Mouse (Mus musculus) kidney, embryonic 16.5 days (tissue): Measurements from ENCODE around the gene Cinp. TPM values are rescaled to one million over a fixed set of nuclear protein-coding genes. Genes with fewer than 3 reads are reported as not detected.

Experiments
- ATAC-seq: fragments of 200-750 bp; cut with Nextera tagmentation; 2 replicates; pipeline ENCODE4 v1.8.0; 2017; ENCODE audit warnings: moderate TSS enrichment; ENCODE audit not compliant: low FRiP score, low TSS enrichment
- H3K27ac ChIP-seq: fragments of 300-500 bp; sonication (generic); 2 replicates; pipeline ENCODE4 v1.5.1; 2014; ENCODE audit warnings: low read length
- H3K27me3 ChIP-seq: fragments of 300-500 bp; sonication (generic); 2 replicates; pipeline ENCODE4 v1.6.1; 2014; ENCODE audit warnings: low read length, control low read depth, mixed read lengths; ENCODE audit not compliant: insufficient read depth
- H3K36me3 ChIP-seq: fragments of 300-500 bp; sonication (generic); 2 replicates; pipeline ENCODE4 v1.6.1; 2014; ENCODE audit warnings: low read length, control low read depth, mixed read lengths; ENCODE audit not compliant: insufficient read depth
- H3K4me1 ChIP-seq: fragments of 300-500 bp; sonication (generic); 2 replicates; pipeline ENCODE4 v1.6.1; 2014; ENCODE audit warnings: low read length, control low read depth, mixed read lengths; ENCODE audit not compliant: insufficient read depth
- H3K4me2 ChIP-seq: fragments of 300-500 bp; sonication (generic); replicated peaks from 2 replicates; pipeline ENCODE4 v1.6.1; 2014; ENCODE audit warnings: low read depth, low read length
- H3K4me3 ChIP-seq: fragments of 300-500 bp; sonication (generic); 2 replicates; pipeline ENCODE4 v1.5.1; 2014; ENCODE audit warnings: mild to moderate bottlenecking, low read length
- H3K9ac ChIP-seq: fragments of 300-500 bp; sonication (generic); replicated peaks from 2 replicates; pipeline ENCODE4 v1.6.1; 2014; ENCODE audit warnings: low read length
- H3K9me3 ChIP-seq: fragments of 300-500 bp; sonication (generic); 2 replicates; pipeline ENCODE4 v1.6.1; 2016; ENCODE audit warnings: low read length, control low read depth
- WGBS: fragments of 180-500 bp; shearing (Covaris S2); extraction: QIAGEN DNeasy Blood & Tissue Kit; methylation state at CpG from one replicate; pipeline ENCODE4 v1.1.7; 2014; 5-methylcytosine and 5-hydroxymethylcytosine counted together
- polyA plus RNA-seq: library from polyadenylated mRNA; unstranded; fragments of >200 nt; fragmentation: Nextera tagmentation; extraction: Ambion mirVana; gene quantifications from 2 replicates; pipeline ENCODE4 v1.2.1, GENCODE M21; 2015

Cinp gene
- polyA plus RNA-seq, result 79.9 and 82.9 TPM in 2 replicates

DNA sequence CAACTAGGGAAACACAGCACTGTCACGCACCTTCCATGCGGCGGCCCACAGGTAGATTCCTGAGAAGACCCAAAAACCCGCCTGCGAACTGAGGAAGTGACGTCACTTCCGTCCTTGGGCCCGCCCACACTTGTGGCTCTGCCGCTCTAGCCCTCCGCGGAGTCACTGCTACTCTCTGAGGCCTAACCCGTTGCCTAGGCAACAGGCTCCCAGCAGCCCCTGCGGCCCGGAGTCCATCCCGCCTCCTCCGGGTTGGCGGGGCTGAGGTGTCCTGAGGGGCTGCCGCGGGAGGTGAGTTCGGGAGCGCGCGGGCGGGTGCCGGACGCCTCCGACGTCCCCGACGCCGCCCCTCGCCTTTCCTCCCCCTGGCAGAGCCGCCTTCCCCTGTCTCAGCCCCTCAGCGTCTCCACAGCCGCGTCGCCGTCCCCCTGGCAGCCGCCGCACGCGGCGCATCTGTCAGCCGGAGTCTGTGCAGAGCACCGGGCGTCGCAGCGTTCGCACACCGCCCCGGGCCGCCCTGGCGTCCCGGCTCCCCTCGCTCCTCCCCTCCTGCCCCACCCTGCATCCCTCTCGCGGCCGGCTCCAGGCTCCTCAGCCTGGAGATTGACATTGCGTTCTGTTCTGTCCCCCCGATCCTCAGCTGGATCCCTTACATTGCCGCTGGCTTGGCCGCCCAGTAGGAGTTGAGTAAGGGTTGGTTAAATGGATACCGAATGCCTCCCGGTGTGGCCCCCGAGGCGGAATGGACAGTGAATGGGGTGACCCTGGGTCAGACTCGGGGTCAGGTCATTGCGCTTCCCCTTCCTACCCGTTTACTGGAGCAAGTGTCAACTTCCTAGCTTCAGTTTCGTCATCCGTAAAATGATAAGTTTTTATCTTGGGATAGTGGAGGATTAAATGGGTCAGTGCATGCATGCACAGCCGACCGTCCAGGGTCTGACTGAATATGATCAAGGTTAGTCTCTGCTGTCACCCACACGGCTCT, at the start of gene Cinp, which contains the start of gene Tecpr2:
Gene Cinp, minus strand, starts transcription at position 110 of the 985 bp plus-strand sequence.
Gene Tecpr2, plus strand, starts transcription at position 229 of the 985 bp plus-strand sequence.
- H3K9me3 ChIP-seq, result no peaks in the 10 kb centered on the region
- peak within 1 kb of the TSS; percentile 90 for H3K9ac ChIP-seq
- peak within 1 kb of the TSS; percentile 86 for H3K4me3 ChIP-seq
- peaks cover 15% of the 10 kb centered on the region for H3K4me1 ChIP-seq
- peak within 1 kb of the TSS; percentile 79 for H3K27ac ChIP-seq
- under 1% methylated on average over 68 of the region's 74 CpGs for WGBS
- peak; percentile 99 for ATAC-seq
- H3K27me3 ChIP-seq, result no peaks in the 10 kb centered on the region
- peak within 1 kb of the TSS; percentile 96 for H3K4me2 ChIP-seq
- no peaks in the 10 kb centered on the region for H3K36me3 ChIP-seq

DNA sequence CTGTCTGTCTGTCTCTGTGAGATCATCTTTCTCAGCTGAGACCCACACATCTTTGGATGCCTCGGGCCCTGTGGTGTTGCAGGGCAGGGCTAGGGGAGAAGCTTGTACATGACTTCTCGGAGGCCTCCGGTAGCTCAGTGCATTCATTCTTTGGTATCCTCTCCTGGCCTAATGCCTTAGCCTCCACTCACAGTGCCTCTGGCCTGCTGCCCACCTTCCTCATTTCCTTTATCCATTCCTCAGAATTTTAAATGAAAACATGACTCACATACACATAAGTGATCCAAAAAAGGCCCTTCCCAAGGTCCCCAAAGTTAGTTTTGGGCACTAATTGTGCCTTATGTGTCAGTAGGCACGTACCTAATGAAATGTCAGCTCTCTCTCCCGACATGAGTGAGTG, 48.6 kb upstream of the Cinp start:
- Histone ChIP-seq H3K4me2 (no peak overlapping the region), H3K36me3 (peaks cover 20% of the 10 kb centered on the region), H3K9ac (no peak overlapping the region), H3K27ac (no peak overlapping the region), H3K4me3 (no peak overlapping the region), H3K27me3 (no peaks in the 10 kb centered on the region), H3K9me3 (no peaks in the 10 kb centered on the region), H3K4me1 (no peaks in the 10 kb centered on the region)
- 87% methylated on average over 5 of the region's 5 CpGs for WGBS
- no peak for ATAC-seq

GRCm38 (mm10) chr12:110935983-110936620, 47.2 kb upstream of the Cinp start:
- H3K9ac ChIP-seq, result no peak overlapping the region
- WGBS, result 67% methylated on average over 9 of the region's 9 CpGs
- no peak overlapping the region for H3K27ac ChIP-seq
- no peaks in the 10 kb centered on the region for H3K4me1 ChIP-seq
- no peak overlapping the region for H3K4me3 ChIP-seq
- H3K4me2 ChIP-seq, result no peak overlapping the region
- ATAC-seq, result peak; percentile 93
- H3K36me3 ChIP-seq, result peaks cover 25% of the 10 kb centered on the region
- no peaks in the 10 kb centered on the region for H3K9me3 ChIP-seq
- no peaks in the 10 kb centered on the region for H3K27me3 ChIP-seq

DNA sequence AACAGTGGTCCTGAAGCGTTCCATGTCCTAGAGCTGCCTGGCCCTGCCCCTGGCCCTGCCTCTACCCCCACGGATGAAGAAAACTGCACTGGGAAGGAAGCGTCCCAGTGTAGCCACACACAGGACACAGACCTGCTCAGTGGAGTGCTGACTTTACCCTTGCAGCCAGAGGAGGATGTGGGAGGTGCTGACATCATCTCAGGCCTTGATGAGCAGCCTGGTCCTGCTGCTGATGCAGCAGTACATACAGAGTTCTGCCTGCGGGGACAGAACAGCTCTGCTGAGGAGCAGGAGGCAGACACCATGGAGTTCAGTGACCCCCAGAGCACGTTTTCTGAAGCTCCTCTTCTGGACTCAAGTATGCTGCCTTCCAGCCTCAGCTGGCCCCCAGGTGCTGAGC, 43.9 kb upstream of the Cinp start:
- 64% methylated on average over 5 of the region's 5 CpGs for WGBS
- H3K4me3 ChIP-seq, result no peak overlapping the region
- H3K27me3 ChIP-seq, result no peaks in the 10 kb centered on the region
- H3K4me1 ChIP-seq, result no peaks in the 10 kb centered on the region
- no peak overlapping the region for H3K4me2 ChIP-seq
- no peak overlapping the region for H3K9ac ChIP-seq
- no peak overlapping the region for H3K27ac ChIP-seq
- H3K9me3 ChIP-seq, result no peaks in the 10 kb centered on the region
- peak; percentile 58 for ATAC-seq
- H3K36me3 ChIP-seq, result peaks cover 17% of the 10 kb centered on the region; the same call in 1 of the 2 replicates

DNA sequence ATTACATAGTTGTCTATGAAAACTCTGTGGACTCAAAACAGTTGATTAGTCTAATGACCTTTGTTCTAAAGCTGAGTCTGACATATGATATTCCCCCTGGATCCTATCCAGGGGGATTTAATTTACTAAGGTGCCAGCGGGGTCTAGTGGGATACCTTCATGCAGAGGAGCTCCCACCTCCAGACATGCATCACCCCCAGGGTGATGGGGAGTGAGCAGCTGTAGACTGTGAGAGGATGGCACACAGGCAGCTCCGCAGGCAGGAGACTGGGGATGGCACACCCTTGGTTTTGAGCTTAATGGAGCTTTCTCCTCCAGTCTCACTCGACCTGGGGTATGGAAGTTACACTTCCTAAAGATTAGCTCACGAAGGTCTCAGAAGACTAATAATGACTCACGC, 32.6 kb upstream of the Cinp start:
- Histone ChIP-seq H3K36me3 (peaks cover 15% of the 10 kb centered on the region; the same call in 1 of the 2 replicates), H3K4me2 (no peak overlapping the region), H3K9me3 (no peaks in the 10 kb centered on the region), H3K4me1 (no peaks in the 10 kb centered on the region), H3K4me3 (no peak overlapping the region), H3K27ac (no peak overlapping the region), H3K9ac (no peak overlapping the region), H3K27me3 (no peaks in the 10 kb centered on the region)
- ATAC-seq, result no peak
- WGBS, result 78% methylated on average over 5 of the region's 5 CpGs

GRCm38 (mm10) chr12:110920254-110920653, 31.3 kb upstream of the Cinp start:
- WGBS, result 83% methylated on average over 4 of the region's 4 CpGs
- Histone ChIP-seq H3K27me3 (no peaks in the 10 kb centered on the region), H3K9ac (no peak overlapping the region), H3K4me1 (no peaks in the 10 kb centered on the region), H3K27ac (no peak overlapping the region), H3K4me3 (no peak overlapping the region), H3K36me3 (peaks cover 20% of the 10 kb centered on the region; the same call in 1 of the 2 replicates), H3K9me3 (no peaks in the 10 kb centered on the region), H3K4me2 (no peak overlapping the region)
- no peak for ATAC-seq

DNA sequence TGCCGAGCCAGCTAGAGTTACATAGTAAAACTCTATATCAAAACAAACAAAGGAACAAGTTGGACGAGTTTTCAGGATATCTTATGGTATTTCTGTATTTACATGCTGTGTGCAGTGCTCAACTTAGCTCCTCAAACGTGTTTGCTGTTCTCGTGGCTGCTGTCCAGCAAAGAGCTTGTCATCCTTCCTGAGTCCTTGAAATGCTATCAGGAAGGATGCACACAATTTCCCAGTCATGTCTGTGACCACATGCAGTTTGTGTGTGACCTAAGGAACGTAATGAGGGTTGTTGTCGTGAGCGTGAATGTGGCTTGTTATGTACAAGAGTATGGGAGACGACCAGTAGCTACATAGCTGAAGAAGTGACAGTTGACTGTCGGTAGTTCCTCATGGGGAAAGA, 26.8 kb upstream of the Cinp start:
- no peak for ATAC-seq
- WGBS, result 82% methylated on average over 9 of the region's 9 CpGs
- H3K4me2 ChIP-seq, result no peak overlapping the region
- H3K4me1 ChIP-seq, result no peaks in the 10 kb centered on the region
- H3K27ac ChIP-seq, result no peak overlapping the region
- no peaks in the 10 kb centered on the region for H3K27me3 ChIP-seq
- H3K4me3 ChIP-seq, result no peak overlapping the region
- H3K9ac ChIP-seq, result no peak overlapping the region
- H3K36me3 ChIP-seq, result peaks cover 20% of the 10 kb centered on the region; the same call in 1 of the 2 replicates
- no peaks in the 10 kb centered on the region for H3K9me3 ChIP-seq

DNA sequence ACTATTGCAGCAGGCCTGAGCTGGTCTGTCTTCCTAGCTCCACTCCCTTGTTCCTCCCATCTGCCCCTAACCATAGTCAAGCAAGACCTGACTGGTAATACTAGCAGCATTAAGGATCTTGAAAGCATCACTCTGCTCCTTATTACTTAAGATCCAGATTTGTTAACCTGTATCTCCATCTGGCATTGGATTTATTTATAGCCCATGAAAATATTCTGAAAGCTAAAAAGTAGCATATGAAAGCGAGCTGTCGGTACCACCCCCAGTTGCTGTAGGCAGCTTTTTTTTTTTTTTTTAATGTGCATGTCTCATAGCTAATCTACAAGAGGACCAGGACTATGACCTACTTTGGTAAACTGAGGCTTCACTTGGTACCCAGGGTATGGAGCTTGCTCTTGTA, 21.0 kb upstream of the Cinp start:
- Histone ChIP-seq H3K4me3 (no peak overlapping the region), H3K36me3 (no peaks in the 10 kb centered on the region), H3K27ac (no peak overlapping the region), H3K4me2 (no peak overlapping the region), H3K9me3 (no peaks in the 10 kb centered on the region), H3K9ac (no peak overlapping the region), H3K4me1 (no peaks in the 10 kb centered on the region), H3K27me3 (no peaks in the 10 kb centered on the region)
- 96% methylated on average over 2 of the region's 2 CpGs for WGBS
- no peak for ATAC-seq

DNA sequence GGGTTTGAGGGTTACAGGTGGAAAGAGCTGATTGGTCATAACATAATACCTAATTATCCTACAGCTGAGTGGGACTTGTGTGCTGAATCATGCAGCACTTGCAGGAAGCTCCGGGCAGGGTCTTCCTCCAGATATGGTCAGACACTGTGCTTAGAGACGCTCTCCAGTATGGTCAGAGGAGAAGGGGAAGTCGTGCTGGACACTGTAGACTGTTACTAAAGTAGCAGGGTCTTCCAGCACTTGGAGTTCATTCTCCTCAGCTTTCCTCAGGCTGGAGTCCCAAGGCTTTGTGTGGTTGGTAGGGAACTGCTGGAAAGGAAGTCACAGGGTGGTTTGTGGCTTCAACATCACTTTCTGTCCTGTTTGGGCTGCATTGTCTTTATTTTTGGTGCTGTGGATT, 18.9 kb upstream of the Cinp start:
- Histone ChIP-seq H3K27ac (no peak overlapping the region), H3K9ac (no peak overlapping the region), H3K27me3 (no peaks in the 10 kb centered on the region), H3K4me3 (no peak overlapping the region), H3K4me1 (no peaks in the 10 kb centered on the region), H3K36me3 (no peaks in the 10 kb centered on the region), H3K9me3 (no peaks in the 10 kb centered on the region), H3K4me2 (no peak overlapping the region)
- ATAC-seq, result no peak
- WGBS, result 58% methylated on average over 3 of the region's 3 CpGs
